Mouse (Mus musculus) embryonic facial prominence, embryonic 10.5 days (tissue): ENCODE data around the gene Pld4. TPM values are rescaled to one million over a fixed set of nuclear protein-coding genes. Genes with fewer than 3 reads are reported as not detected.

Source experiments
- DNase-seq: peaks from one replicate; pipeline ENCODE4 v3.0.0-alpha.2; 2017; ENCODE audit warnings: low spot score
- H3K27ac ChIP-seq: fragments of 300-500 bp; sonication (generic); replicated peaks from 2 replicates; pipeline ENCODE4 v1.5.1; 2016; ENCODE audit warnings: mild to moderate bottlenecking
- H3K27me3 ChIP-seq: fragments of 300-500 bp; sonication (generic); replicated peaks from 2 replicates; pipeline ENCODE4 v1.6.1; 2016; ENCODE audit warnings: low read depth, mild to moderate bottlenecking; ENCODE audit not compliant: poor library complexity, severe bottlenecking
- H3K36me3 ChIP-seq: fragments of 300-500 bp; sonication (generic); replicated peaks from 2 replicates; pipeline ENCODE4 v1.6.1; 2016; ENCODE audit warnings: mild to moderate bottlenecking, moderate library complexity
- H3K4me1 ChIP-seq: fragments of 300-500 bp; sonication (generic); 2 replicates; pipeline ENCODE4 v1.6.1; 2016
- H3K4me3 ChIP-seq: fragments of 300-500 bp; sonication (generic); 2 replicates; pipeline ENCODE4 v1.5.1; 2016; ENCODE audit warnings: mild to moderate bottlenecking, moderate library complexity
- H3K9me3 ChIP-seq: fragments of 300-500 bp; sonication (generic); 2 replicates; pipeline ENCODE4 v1.6.1; 2016; ENCODE audit warnings: mild to moderate bottlenecking
- WGBS: fragments of 180-500 bp; shearing (Covaris S2); methylation state at CpG from one replicate; pipeline ENCODE4 v1.1.7; 2016; 5-methylcytosine and 5-hydroxymethylcytosine counted together
- polyA plus RNA-seq: library from polyadenylated mRNA; unstranded; fragments of >200 nt; fragmentation: Nextera tagmentation; extraction: Ambion mirVana; gene quantifications from 2 replicates; pipeline ENCODE4 v1.2.1, GENCODE M21; 2016

Pld4 gene
- polyA plus RNA-seq, 1 experiment from 2014 or later: 4.6 TPM

DNA sequence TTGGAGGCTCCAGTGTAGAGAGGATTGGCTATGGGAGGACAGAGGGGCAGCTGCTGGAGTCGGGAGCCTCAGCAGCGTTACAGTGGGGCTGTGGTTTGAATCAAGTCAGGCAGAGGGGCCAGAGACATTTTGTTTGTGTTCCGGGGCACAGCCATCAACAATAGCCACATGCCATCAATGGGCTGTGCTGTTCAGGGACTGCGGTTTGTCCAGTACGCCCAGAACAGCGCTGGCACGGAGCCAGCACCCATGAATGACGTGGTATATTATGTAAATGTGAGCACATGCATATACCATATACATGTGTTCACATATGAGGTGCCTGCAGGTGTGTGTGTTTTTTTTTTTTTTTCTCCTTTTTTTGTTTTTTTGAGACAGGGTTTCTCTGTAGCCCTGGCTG lies 32.7 kb upstream of the Pld4 start:
- no peak for DNase-seq
- Histone ChIP-seq H3K27me3 (peaks cover 21% of the 10 kb centered on the region), H3K4me3 (no peak overlapping the region), H3K36me3 (peaks cover 19% of the 10 kb centered on the region; the same call in 1 of the 2 replicates), H3K9me3 (no peaks in the 10 kb centered on the region), H3K4me1 (peaks cover 20% of the 10 kb centered on the region), H3K27ac (no peak overlapping the region)
- 86% methylated on average over 8 of the region's 8 CpGs for WGBS

DNA sequence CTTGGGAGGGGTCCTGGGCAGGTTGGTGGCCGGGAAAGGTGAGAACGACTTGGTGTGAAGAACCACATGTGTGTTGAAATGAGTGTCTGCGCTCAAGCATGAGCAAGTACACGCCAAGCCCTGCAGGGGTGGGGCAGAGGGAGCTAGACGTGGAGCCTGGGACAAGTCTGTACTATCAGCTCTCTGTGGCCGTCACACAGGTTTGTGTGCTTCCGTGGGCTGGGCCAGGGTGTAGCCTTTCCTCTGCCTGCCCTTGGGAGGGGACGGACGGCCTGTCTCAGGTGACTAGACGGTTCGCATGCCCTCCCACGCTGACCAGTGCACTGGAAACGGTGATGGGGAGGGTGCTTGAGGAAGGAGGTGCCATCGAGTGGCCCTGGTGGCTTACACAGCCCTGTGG lies 29.6 kb upstream of the Pld4 start:
- H3K36me3 ChIP-seq: peaks cover 46% of the 10 kb centered on the region
- no peak overlapping the region for H3K27ac ChIP-seq
- WGBS: 90% methylated on average over 14 of the region's 14 CpGs
- no peaks in the 10 kb centered on the region for H3K4me1 ChIP-seq
- DNase-seq: no peak
- no peak overlapping the region for H3K4me3 ChIP-seq
- H3K9me3 ChIP-seq: no peaks in the 10 kb centered on the region
- H3K27me3 ChIP-seq: no peaks in the 10 kb centered on the region

DNA sequence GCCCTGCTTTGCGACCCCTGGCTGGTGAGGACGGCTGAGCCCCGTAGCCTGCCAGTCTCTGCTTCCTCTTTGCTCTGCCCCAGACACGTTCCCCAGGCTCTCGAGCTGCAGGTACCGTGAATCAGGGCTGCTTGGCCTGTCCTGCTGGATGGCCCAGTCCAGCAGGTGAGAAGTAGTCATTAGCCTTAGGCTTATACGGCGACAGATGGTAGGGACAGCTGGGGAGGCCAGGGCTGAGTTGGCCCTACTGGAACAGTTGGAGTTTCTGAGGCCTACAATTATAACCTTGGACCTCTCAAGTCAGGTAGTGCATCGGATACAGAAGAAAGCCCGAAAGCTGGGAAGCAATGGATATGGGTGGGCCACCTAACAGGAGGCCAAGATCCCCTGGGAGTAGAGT lies 27.9 kb upstream of the Pld4 start:
- H3K27ac ChIP-seq: no peak overlapping the region; the same call in 1 of the 2 replicates

DNA sequence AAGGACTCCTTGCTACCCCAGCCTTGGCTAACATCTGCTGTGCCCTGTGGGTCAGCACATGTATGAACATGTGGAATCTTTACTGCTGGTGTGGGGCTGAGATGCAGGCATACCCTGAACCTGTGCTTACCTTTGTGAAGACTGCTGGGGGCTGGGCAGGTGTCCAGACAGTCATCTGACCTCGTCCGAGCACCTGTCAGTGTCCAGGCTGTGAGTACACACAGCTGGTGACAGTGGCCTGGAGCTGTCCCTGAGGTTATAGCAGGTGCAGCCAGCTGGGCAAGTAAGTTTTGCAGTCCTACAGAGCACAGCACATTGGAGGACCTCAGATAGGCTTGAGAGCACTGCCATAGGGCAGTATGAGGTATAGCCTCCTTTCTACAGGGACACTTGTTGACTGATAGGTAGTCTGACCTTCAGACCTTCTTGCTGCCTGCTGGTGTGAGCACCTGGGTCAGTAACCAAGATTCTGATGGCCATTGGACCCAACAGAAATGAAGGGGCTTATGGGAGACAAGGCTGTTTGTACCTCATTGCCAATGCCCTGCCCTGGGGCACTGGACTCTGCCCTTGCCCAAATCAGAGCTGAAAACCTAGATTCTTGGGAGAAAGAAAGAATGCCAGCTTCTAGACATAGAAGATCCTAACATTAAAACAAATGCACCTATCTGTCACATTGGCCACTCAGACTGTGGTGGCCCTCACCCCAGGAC lies 26.2 kb upstream of the Pld4 start:
- H3K27me3 ChIP-seq: no peaks in the 10 kb centered on the region
- H3K36me3 ChIP-seq: peaks cover 81% of the 10 kb centered on the region
- H3K4me3 ChIP-seq: no peak overlapping the region
- H3K27ac ChIP-seq: no peak overlapping the region
- H3K4me1 ChIP-seq: no peaks in the 10 kb centered on the region
- no peak for DNase-seq
- no peaks in the 10 kb centered on the region for H3K9me3 ChIP-seq
- 86% methylated on average over 2 of the region's 2 CpGs for WGBS

More for the DNA sequence above, 27.9 kb upstream of the Pld4 start:
- Histone ChIP-seq H3K9me3 (no peaks in the 10 kb centered on the region), H3K4me3 (no peak overlapping the region), H3K27me3 (no peaks in the 10 kb centered on the region), H3K4me1 (no peaks in the 10 kb centered on the region), H3K36me3 (peaks cover 64% of the 10 kb centered on the region)
- 87% methylated on average over 10 of the region's 10 CpGs for WGBS
- no peak for DNase-seq

DNA sequence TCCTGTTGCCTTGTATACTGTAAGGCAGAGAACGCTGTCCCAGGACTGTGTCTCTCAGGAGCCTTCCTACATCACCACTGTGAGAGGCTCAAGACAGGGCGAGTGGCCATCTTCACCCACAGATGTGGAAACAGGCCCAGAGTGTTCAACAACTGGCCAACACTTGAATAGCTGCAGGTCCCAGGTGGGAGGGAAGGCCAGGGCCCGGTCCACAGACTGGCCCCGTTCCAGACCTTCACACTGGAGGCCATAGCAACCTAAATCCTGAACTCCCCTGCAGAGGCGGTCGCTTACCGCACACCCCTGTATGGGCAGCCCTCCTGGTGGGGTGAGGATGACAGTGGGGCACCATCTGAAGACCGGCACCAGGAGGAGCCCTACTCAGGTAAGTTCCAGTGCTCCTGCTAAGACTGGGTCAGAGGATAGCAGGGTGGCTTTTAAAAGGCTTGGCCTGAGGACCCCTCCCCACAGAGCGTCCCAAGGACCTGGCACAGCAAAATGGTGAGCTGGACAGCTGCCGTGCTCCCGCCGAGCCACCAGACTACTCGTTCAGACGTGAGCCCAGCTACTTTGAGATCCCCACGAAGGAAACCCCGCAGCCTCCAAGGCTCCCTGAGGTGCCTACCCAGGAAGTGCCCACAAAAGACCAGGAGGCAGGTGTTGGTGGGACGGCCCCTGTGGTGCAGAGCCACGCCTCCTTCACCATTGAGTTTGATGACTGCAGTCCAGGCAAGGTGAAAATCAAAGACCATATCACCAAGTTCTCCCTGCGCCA lies 25.4 kb upstream of the Pld4 start:
- Histone ChIP-seq H3K27ac (no peak overlapping the region), H3K4me3 (no peak overlapping the region), H3K36me3 (peaks cover 89% of the 10 kb centered on the region), H3K27me3 (no peaks in the 10 kb centered on the region), H3K4me1 (no peaks in the 10 kb centered on the region), H3K9me3 (no peaks in the 10 kb centered on the region)
- DNase-seq: no peak
- WGBS: 85% methylated on average over 19 of the region's 19 CpGs

DNA sequence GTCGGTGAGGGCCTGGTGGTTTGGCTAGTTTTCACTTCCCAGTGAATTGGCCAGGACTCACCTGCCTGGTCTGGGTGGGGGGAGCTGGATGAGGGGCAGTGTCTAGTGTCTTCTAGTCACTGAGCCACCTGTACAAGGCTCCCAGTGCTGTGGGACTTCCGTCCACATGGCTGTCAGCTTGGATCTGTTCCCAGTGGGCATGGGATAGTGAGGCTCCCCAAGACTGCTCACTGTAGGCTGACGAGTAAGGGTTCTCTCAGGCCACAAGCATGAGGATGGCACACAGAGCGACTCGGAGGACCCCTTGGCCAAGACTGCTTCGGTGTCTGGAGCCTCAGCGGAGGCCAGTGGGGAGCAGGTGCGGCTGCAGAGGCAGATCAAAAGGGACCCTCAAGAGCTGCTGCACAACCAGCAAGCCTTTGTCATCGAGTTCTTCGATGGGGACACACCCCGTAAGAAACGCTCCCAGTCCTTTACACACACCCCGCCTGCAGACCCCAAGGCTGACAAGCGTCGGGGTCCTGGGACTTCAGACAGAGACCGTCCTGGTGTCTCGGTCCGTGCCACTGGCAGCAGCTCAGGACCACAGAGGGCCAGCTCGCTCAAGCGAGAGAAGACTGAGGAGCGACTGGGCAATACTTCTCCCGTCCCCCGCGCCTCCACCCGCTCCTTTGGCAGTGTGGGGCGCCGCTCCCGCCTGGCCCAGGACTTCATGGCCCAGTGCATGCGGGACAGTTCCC lies 24.4 kb upstream of the Pld4 start:
- Histone ChIP-seq H3K27me3 (no peaks in the 10 kb centered on the region), H3K4me1 (0 out of 2 replicates have a peak, but pooled peaks cover 5% of the 10 kb centered on the region), H3K4me3 (no peak overlapping the region), H3K36me3 (peaks cover 94% of the 10 kb centered on the region), H3K27ac (no peak overlapping the region), H3K9me3 (no peaks in the 10 kb centered on the region)
- 90% methylated on average over 29 of the region's 29 CpGs for WGBS
- no peak for DNase-seq

DNA sequence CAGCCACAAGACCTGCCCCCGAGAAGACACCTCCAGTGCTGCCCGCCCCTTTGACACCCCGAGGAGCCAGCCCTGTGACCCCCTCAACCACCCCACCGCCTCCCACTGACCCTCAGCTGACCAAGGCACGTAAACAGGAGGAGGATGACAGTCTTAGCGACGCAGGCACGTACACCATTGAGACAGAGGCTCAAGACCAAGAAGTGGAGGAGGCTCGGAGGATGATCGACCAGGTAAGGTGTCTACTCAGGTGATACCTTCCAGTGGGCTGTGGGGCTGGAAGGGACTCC lies 23.9 kb upstream of the Pld4 start:
- Histone ChIP-seq H3K27me3 (no peaks in the 10 kb centered on the region), H3K9me3 (no peaks in the 10 kb centered on the region), H3K4me1 (0 out of 2 replicates have a peak, but pooled peaks cover 5% of the 10 kb centered on the region), H3K4me3 (no peak overlapping the region), H3K36me3 (peaks cover 90% of the 10 kb centered on the region), H3K27ac (no peak overlapping the region)
- WGBS: 92% methylated on average over 10 of the region's 10 CpGs
- DNase-seq: no peak

DNA sequence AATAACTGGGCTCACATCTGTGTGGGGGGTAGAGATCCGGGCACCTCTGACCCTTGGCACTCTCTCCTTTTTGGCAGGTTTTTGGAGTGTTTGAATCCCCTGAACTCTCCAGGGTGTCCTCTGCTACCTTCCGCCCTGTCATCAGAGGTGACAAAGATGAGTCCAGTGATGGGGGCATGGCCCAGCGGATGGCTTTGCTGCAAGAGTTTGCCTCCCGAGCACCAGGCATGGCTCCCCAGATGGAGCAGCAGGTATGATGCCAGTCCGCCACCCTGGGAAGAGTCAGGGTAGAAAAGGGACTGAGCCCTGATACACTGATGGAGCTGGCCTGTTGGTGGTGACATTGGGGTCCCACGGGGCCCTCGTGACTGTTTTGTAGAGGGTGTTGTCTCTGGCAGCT lies 23.4 kb upstream of the Pld4 start:
- no peaks in the 10 kb centered on the region for H3K27me3 ChIP-seq
- no peak overlapping the region for H3K4me3 ChIP-seq
- H3K36me3 ChIP-seq: peaks cover 85% of the 10 kb centered on the region
- no peaks in the 10 kb centered on the region for H3K9me3 ChIP-seq
- 91% methylated on average over 7 of the region's 7 CpGs for WGBS
- no peak overlapping the region for H3K27ac ChIP-seq
- DNase-seq: no peak
- H3K4me1 ChIP-seq: 0 out of 2 replicates have a peak, but pooled peaks cover 5% of the 10 kb centered on the region

DNA sequence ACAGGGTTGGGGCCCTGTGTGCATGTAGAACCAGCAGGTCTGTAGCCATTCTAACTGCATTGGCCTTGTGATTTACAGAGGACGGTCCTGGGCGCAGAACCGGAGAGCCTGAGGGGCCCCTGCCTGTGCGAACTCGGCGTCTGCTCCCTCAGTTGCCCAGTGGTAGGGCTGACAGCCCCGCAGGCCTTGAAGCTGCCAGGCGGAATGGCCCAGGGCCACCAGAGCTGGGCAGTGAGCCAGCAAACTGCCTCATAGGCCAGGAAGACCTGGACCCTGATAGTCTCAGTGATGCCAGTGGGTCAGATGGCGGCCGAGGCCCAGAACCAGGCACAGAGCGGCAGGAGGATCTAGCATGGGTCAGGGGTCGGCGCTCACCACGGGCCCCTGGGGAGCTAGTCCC lies 22.7 kb upstream of the Pld4 start:
- H3K36me3 ChIP-seq: peaks cover 78% of the 10 kb centered on the region
- DNase-seq: no peak
- no peaks in the 10 kb centered on the region for H3K27me3 ChIP-seq
- peaks cover 11% of the 10 kb centered on the region for H3K4me1 ChIP-seq
- H3K27ac ChIP-seq: no peak overlapping the region
- H3K9me3 ChIP-seq: no peaks in the 10 kb centered on the region
- no peak overlapping the region for H3K4me3 ChIP-seq
- 94% methylated on average over 14 of the region's 14 CpGs for WGBS

DNA sequence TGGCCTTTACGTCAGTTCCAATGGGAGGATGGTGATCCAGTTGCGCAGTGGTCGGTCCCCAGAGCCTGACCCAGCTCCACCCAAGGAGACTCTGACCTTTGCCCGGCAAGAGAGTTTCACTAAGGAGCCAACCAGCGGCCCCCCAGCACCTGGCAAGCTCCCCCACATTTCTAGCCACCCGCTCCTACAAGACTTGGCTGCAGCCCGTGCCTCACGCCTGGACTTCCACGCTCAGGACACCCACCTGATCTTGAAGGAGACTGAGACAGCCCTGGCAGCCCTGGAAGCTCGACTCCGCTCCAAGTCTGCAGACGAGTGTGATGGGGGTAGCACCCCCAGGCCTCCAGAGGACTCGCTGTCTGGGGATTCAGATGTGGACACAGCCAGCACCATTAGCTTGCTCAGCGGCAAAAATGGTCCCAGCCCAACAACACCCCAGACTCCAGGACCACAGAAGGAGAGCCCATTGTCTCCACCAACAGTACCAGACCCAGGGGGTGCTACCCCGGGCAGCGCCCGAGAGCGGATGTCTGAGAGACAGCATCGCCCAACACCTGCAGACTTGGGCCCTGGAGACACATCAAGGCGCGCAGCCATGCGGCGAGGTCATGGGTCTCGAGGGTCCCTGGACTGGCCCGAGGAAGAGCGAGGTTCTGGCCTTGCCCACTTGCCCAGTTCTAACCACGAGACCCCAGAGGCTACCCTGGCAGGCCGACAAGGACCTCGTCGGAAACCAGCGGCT lies 22.0 kb upstream of the Pld4 start:
- Histone ChIP-seq H3K9me3 (no peaks in the 10 kb centered on the region), H3K36me3 (peaks cover 71% of the 10 kb centered on the region), H3K4me1 (peaks cover 18% of the 10 kb centered on the region), H3K27ac (no peak overlapping the region), H3K4me3 (no peak overlapping the region), H3K27me3 (no peaks in the 10 kb centered on the region)
- WGBS: 92% methylated on average over 31 of the region's 31 CpGs
- DNase-seq: no peak

DNA sequence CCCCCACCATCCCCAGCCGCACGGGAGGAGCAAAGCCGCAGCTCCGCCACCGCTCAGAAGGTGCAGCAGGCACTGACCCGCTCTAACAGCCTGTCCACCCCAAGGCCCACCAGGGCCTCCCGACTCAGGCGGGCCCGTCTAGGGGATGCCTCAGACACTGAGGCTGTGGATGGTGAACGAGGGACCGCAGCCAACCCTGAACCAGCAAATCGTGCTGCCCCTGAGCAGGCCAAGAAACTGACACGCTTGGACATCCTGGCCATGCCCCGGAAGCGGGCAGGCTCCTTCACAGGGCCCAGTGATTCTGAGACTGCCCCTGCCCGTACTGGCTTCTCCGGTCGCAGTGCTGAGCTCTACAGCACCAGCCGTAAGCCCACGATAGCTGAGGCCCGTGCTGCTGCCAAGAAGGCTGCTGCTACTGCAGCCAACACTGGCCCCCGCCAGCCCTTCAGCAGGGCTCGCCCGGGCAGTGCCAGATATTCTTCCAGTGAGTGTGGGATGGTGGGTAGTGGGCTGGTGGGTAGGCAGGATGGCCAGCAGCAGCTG lies 21.4 kb upstream of the Pld4 start:
- Histone ChIP-seq H3K36me3 (peaks cover 71% of the 10 kb centered on the region), H3K4me3 (no peak overlapping the region), H3K4me1 (peaks cover 23% of the 10 kb centered on the region), H3K27me3 (no peaks in the 10 kb centered on the region), H3K9me3 (no peaks in the 10 kb centered on the region), H3K27ac (no peak overlapping the region)
- no peak for DNase-seq
- 94% methylated on average over 24 of the region's 24 CpGs for WGBS

DNA sequence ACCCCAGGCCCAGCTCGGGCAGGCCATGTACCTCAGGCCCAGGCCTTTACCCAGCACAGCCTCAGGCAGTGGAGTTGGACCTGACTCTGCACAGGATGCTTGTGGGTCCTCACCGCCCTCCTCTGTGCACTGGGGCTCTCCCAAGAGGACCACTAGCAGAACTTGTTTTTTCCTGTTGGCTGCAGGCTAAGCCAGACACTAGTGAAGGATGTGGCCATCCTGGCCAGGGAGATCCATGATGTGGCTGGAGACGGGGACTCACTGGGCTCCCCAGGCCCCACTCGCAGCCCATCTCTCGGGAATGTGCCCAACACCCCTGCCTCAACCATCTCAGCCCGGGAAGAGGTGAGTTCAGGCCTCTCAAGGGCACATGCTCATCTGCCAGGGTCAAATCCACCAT lies 17.7 kb upstream of the Pld4 start:
- Histone ChIP-seq H3K9me3 (no peaks in the 10 kb centered on the region), H3K4me1 (peaks cover 49% of the 10 kb centered on the region), H3K4me3 (no peak overlapping the region), H3K36me3 (peaks cover 54% of the 10 kb centered on the region), H3K27ac (peak overlapping the region; percentile 66), H3K27me3 (no peaks in the 10 kb centered on the region)
- no peak for DNase-seq
- WGBS: 61% methylated on average over 6 of the region's 6 CpGs
